Mouse (Mus musculus): ENCODE results near the gene Mfap5.
"Not testable (repeated sequence)": the region's sequence is repeated elsewhere in the genome, so short reads cannot be mapped to it uniquely, and the experiment has no call there.

Gene Mfap5

DNA sequence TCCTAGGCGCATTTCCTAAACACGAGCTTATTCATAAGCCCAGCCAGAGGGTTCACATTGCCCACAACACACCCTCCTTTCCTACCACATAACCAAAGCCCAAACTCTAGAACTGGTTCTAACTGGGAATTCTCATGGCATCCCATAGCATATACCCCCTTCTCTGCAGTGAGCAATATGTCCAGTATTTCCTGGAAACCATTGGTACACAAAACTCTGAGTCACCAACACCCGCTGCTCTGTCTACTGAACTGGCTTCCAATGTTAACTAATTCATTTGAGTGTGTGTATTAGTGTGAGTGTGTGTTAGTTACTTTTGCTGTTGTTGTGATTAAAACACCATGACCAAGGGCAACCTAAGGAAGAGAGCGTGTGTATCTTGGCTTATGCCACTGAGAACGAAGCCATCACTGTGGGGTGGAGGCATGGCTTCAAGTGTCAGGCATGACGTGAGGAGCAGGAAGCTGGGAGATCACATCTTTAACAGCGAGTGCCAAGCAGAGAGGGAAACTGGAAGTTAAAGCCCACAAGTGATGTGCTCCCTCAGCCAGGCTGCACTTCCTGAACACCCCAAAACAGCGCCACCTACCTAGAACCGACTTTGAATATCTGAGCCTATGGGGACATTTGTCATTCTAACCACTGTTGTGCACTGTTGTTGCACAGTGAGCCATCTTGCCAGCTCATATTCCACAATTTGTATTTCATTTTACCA lies 59.6 kb downstream of the Mfap5 start:
- DNase-seq: no peak

DNA sequence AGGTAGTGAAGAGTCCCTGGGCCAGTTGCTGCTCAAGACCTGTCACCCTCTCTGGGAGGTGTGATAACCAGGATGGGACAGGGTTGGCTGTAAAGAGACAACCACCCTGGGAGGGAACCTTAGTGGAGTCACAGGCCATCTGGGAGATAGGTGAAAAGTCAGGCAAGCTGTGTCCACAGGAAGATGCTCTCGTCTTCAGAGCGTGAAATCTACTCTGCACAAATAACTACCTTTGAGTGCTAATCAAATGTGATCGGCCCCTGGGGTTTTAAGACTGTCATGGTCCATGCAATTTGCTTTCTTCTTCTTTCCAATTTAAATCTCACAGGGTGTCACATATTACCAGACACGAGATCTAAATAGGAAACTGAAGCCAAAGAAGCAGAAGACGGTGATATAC lies 63.5 kb downstream of the Mfap5 start:
- DNase-seq: no peak

DNA sequence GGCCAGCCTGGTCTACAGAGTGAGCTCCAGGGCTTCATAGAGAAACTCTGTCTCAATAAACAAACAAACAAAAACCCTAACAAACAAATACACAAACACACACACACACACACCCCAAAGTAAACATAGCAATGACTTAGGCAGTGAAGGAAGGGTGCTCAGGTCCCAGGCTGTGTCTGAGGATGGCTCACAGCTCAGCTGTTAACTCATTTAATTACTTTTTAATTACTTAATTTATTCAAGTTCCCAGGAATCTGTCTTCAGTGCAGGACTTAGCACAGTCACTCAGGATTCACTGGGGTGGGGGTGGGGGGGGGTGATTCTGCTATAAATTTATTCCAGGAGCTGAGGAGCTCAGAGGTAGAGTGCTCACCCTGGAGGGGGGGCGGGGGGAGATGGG lies 64.1 kb downstream of the Mfap5 start:
- DNase-seq: no peak

DNA sequence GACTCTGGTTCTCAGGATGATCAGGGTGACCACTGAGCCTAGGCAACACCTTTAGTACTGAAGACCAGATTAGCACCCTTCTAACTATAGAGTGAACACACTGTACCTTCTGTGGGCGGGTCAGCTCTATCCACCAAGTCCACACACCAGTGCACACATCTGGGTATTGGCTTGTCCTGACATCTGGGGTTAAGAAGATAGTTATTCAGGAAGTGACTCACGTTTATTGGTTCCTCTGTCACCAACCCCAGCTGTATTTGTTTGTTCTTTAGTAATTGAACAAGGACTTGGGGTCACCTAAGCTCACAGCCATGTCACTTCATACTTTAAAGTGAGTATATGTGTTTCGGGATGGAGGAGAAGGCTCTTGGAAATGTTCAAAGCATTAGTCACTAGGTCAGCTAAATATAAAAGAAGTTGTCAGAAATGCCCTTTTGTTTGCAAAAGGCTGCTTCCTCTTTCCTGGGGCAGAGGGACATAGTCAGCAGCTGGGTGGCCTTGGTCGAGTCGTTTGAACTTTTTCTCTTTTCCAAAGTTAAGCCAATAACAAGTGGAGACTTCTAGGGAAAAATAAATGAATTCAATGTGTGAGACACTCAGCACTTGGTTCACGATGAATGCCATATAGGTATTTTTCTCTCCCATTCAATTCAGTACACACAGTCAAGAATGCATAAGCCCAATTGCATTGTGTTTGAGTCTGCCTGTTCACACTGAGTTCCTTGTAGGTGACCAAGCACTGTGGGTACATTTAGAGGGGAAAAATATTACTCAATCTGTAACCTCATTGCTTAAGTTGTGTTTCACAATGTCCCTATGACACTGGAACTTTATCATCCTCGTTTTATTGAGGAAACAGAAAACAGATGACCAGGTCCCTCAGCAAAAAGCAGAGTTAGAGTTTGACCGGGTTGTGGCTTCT lies 65.3 kb downstream of the Mfap5 start:
- no peak for DNase-seq

DNA sequence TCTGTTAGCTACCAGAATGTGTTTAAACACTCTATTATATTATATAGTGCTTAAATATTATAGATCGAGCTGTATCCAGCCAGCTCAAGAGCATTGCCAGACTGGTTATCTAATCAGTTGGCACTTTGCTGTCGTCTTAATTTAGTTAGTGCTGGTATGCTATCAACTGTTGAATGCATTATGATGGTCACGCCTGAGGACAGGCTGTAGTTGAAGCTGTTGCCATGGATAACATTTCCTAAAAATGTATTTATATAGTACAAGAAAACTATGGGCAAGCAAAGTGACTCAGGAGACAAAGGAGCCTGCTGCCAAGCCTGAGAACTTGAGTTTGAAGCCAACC lies 65.9 kb downstream of the Mfap5 start:
- DNase-seq: no peak

DNA sequence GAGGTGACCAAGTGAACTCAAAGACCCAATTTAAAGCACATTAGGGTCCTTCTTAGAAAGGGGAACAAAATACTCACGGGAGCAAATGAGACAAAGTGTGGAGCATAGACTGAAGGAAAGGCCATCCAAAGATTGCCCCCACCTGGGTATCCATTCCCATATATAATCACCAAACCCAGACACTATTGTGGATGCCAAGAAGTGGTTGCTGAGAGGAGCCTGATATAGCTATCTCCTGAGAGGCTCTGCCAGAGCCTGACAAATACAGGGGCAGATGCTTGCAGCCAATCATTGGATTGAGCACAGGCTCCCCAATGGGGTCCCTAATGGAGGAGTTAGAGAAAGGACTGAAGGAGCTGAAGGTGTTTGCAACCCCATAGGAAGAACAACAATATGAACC lies 69.4 kb downstream of the Mfap5 start:
- DNase-seq: not testable (repeated sequence)

DNA sequence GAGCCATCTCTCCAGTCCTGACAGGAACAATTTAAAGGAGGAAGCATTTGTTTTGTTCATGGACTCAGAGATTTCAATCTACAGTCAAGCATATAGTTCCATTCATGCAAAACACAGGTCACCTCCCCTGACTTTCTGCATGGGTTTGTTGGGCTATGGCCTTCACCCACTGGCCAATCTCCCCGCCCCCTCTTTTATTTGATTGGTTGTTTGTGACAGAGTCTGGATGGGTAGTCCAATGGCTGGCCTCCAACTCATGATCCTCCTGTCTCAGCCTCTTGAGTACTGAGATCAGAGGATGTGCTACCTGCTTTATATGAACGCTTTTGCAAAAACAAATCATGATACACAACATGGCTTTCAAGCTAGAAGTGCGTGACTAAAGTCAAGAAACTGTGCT lies 71.4 kb downstream of the Mfap5 start:
- DNase-seq: no peak
